Mouse (Mus musculus): ENCODE data around the gene Myo1g. TPM values are rescaled to one million over a fixed set of nuclear protein-coding genes. Genes with fewer than 3 reads are reported as not detected.
"Not testable (repeated sequence)": the region's sequence is repeated elsewhere in the genome, so short reads cannot be mapped to it uniquely, and the experiment has no call there.

Myo1g gene
- total RNA-seq, 2 experiments from 2014 or later: 1.4 to 1.6 TPM

- intact Hi-C loops (cut with DNase I): no loop called here
- no peak for DNase-seq
Measured at GRCm38 (mm10) chr11:6530746-6531145, 10.0 kb upstream of the Myo1g start.

- DNase-seq: no peak
- intact Hi-C loops (cut with DNase I): loop anchor here (2.0 to 5.0 kb wide), 2 partner anchors 57 to 97 kb away; partner anchors contain the start of gene Tbrg4
Measured at GRCm38 (mm10) chr11:6529961-6530360, 9.2 kb upstream of the Myo1g start.

- peak; percentile 98 to 99 for DNase-seq
- intact Hi-C loops (cut with DNase I): loop anchor here (2.0 to 5.0 kb wide), 2 partner anchors 56 to 99 kb away; partner anchors contain the start of gene Tbrg4
Measured at GRCm38 (mm10) chr11:6528186-6529006, 7.6 kb upstream of the Myo1g start.

- intact Hi-C loops (cut with DNase I): loop anchor here (2.0 to 5.0 kb wide), 2 partner anchors 55 to 100 kb away; partner anchors contain the start of gene Tbrg4
- DNase-seq: no peak
Measured at GRCm38 (mm10) chr11:6527256-6528185, 6.8 kb upstream of the Myo1g start.

- intact Hi-C loops (cut with DNase I): loop anchor here (5.0 kb wide), 1 partner anchor 101 kb away; the partner anchor contains the start of gene Tbrg4
- DNase-seq: not testable (repeated sequence)
Measured at GRCm38 (mm10) chr11:6526526-6527255, 5.9 kb upstream of the Myo1g start.

GRCm38 (mm10) chr11:6525241-6525640 is 4.5 kb upstream of the Myo1g start:
- DNase-seq: no peak
- intact Hi-C loops (cut with DNase I): loop anchor here (5.0 kb wide), 1 partner anchor 102 kb away; the partner anchor contains the start of gene Tbrg4

GRCm38 (mm10) chr11:6524880-6525238 is 4.1 kb upstream of the Myo1g start:
- DNase-seq: no peak
- intact Hi-C loops (cut with DNase I): loop anchor here (5.0 kb wide), 1 partner anchor 102 kb away; the partner anchor contains the start of gene Tbrg4

- intact Hi-C loops (cut with DNase I): no loop called here
- no peak for DNase-seq
Measured at GRCm38 (mm10) chr11:6524165-6524879, 3.6 kb upstream of the Myo1g start.

- intact Hi-C loops (cut with DNase I): no loop called here
- DNase-seq: no peak
Measured at GRCm38 (mm10) chr11:6523662-6524088, 2.9 kb upstream of the Myo1g start.

- DNase-seq: no peak
- intact Hi-C loops (cut with DNase I): no loop called here
Measured at GRCm38 (mm10) chr11:6522782-6523525, 2.2 kb upstream of the Myo1g start.

- intact Hi-C loops (cut with DNase I): no loop called here
- no peak for DNase-seq
Measured at GRCm38 (mm10) chr11:6519491-6520033, 1.2 kb downstream of the Myo1g start.

GRCm38 (mm10) chr11:6514837-6515236 is 5.9 kb downstream of the Myo1g start:
- DNase-seq: no peak
- intact Hi-C loops (cut with DNase I): no loop called here

GRCm38 (mm10) chr11:6508269-6508876 is 12.4 kb downstream of the Myo1g start:
- intact Hi-C loops (cut with DNase I): no loop called here
- DNase-seq: no peak

- intact Hi-C loops (cut with DNase I): no loop called here
- no peak for DNase-seq
Measured at GRCm38 (mm10) chr11:6506516-6506915, 14.2 kb downstream of the Myo1g start.

- intact Hi-C loops (cut with DNase I): no loop called here
- no peak for DNase-seq
Measured at GRCm38 (mm10) chr11:6504689-6505088, 16.1 kb downstream of the Myo1g start.

GRCm38 (mm10) chr11:6504226-6504625 is 16.5 kb downstream of the Myo1g start:
- intact Hi-C loops (cut with DNase I): no loop called here
- no peak for DNase-seq

- DNase-seq: no peak
- intact Hi-C loops (cut with DNase I): no loop called here
Measured at GRCm38 (mm10) chr11:6502506-6502905, 18.3 kb downstream of the Myo1g start.

GRCm38 (mm10) chr11:6497311-6497948 is 23.3 kb downstream of the Myo1g start:
- intact Hi-C loops (cut with DNase I): no loop called here
- DNase-seq: no peak

Data from heart, postnatal 10 days (tissue).